Mouse (Mus musculus) kidney, postnatal 36 days (tissue): ENCODE measurements around the gene Zfp800.

Experiments
- DNase-seq, 2 experiments: peaks; one replicate each; pipeline ENCODE4 v3.0.0; 2021 to 2022; ENCODE audit warnings: mixed read lengths in 2 of 2

The Zfp800 gene

GRCm38 (mm10) chr6:28308929-28309328 is 88.9 kb downstream of the Zfp800 start:
- no peak for DNase-seq

DNA sequence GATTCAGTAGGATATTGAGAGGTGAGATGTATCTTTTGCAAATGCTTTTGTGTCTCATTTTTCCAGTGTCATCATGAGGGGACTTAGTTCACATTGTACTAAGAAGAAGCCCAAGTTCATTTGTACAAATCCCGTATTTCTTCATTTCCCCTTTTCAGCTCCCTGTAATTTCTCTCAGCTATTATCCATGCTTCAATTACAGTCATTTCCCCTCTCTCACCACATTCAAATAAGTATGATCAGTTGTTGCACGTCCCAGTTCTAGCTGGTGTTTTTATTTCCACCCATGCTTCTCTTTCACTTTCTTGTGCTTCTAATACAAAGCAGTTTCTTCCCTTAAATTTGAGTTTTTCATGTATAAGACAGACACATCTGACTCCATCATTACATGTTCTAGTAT is 91.1 kb downstream of the Zfp800 start:
- DNase-seq = no peak

DNA sequence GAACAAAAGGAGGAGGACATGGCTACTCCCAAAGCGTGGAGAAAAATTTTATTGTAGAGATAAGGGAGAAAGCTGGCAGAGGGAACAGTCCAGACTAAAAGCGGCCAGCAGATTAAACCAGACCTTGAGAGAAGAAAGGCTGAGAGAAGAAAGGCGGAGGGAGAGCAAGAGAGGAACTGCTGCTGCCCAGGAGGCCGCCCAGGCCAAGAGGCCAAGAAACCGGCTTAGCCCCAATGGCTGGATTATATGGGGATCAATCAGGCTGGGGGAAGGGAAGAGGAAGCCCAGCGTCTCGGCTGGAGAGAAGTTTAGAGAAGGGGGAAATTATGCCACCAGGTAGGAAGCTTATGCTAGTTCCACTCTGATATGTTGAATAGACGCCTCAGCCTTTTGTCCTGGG is 101.5 kb downstream of the Zfp800 start:
- no peak for DNase-seq

- no peak for DNase-seq
Measured at GRCm38 (mm10) chr6:28295581-28295980, 102.2 kb downstream of the Zfp800 start.

DNA sequence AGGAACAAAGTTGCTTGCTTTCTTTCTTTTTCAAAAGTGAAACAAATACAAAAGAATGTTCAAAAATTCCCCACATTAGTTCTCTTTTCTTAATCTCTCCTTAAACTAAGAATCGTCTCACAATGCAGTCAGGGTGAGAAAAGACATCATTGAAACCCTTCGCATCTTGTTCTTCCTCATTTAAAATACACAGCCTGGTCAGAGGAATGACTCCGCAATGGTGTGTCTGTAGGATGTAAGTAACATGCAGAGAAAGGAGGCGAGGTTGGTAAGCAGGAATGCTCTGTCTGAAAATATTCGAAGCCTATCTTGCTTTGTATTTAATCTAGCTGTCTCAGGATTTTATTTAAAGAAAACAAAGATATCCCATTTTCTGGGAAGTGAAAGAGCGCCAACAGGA is 105.0 kb downstream of the Zfp800 start:
- no peak for DNase-seq

- no peak for DNase-seq
Measured at GRCm38 (mm10) chr6:28279886-28280285, 117.9 kb downstream of the Zfp800 start.

DNA sequence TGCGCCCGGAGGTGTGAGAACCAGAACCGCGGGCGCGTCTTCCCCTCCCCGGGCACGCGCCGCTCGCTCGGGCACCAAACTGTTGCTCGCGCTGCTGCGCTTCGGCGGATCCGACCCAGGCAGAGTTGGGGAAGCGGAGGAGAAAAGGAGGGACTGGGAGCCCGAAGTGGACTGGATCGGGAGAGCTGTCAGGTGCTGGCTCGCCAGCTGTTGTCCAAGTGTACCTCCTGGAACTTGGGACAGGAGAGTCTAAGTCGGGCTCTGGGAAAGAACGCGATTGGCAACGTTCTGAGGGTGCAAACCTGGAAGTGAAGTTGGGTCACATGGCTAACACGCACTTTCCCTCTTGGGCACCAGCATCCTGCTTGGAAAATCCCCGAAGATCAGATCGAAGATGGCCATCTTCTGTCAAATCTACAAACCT is 135.6 kb downstream of the Zfp800 start:
- peak in 1 of 2 experiments; percentile 51 for DNase-seq

DNA sequence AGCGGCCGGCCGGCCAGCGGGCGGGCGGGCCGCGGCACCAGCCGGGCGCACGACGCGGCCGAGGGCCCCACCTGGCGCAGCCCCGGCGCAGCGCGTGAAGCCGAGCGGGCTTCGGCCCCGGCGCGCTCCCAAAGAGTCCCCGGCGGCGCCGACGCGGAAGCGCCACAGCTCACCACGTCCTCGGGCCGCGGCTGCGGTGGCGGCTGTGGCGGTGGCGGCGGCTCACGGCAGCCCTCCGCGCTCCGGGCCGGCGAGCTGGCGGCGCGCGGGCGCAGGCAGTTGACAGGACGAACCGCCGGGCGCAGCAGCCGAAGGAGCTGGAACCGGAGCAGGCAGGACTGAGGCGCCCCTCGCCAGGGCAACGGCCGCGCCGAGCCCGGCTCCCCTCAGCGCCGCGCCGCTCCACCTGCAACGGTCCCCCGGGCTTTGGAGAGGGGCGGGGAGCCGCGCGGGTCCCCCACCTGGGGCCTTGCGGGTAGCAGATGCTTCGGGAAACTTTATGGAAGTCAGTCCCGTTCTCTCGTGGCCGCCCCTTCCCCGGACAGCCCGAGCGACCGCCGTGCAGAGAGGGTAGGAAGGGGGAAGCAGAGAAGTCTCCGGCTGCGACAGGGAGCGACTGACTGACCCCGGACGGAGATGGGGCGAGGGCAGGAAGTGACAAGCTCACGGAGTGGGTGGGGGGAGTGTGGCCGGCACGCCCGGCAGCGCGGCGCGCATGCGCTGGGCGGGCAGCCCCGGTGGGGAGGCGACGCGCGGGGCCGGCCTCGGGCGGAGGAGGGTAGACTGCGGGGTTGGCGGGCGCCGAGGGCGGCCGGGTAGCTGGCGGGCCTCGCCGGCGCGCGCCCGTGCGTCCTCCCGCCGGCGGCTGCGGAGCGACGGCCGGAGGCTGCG is 136.3 kb downstream of the Zfp800 start:
- peak; percentile 93 for DNase-seq

- DNase-seq = peak; percentile 12 to 61
Measured at GRCm38 (mm10) chr6:28260425-28261191, 137.2 kb downstream of the Zfp800 start.

DNA sequence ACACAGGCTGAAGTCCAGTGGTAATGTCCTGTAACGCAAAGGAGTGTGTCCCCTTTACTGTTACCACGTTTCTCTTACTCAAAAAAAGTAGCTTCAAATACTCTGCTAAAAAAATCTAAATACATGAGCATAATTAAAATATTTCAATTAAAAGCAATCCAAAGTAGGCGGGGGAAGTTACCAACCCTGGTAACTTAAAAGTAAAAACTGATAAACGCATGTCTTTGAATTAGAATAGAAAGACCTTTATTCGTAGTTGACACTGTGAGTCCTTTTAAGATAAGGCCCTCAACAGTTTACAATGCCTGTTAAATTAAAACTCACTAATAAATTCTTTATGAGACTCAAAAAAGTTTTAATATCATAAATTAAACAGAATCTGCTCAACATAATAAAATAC is 138.1 kb downstream of the Zfp800 start:
- no peak for DNase-seq

DNA sequence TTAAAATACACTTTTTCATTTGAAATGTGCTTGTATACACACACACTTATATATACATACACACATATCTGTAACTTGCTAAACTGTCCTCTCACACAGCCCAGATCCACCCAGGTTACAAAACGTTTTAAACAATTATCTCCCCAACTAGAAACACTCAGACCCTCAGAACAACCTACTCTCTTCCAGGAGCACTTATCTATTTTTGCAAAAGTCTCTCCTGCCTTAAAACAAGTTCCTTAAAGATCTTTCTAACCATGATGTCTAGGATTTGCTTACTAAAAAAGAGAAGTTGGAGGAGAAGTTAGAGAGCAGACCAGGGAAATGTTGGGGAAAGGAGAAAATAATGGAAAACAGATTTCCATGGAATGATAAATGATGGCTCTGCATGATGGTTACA is 139.4 kb downstream of the Zfp800 start:
- DNase-seq = no peak

- DNase-seq = no peak
Measured at GRCm38 (mm10) chr6:28257772-28258171, 140.0 kb downstream of the Zfp800 start.

DNA sequence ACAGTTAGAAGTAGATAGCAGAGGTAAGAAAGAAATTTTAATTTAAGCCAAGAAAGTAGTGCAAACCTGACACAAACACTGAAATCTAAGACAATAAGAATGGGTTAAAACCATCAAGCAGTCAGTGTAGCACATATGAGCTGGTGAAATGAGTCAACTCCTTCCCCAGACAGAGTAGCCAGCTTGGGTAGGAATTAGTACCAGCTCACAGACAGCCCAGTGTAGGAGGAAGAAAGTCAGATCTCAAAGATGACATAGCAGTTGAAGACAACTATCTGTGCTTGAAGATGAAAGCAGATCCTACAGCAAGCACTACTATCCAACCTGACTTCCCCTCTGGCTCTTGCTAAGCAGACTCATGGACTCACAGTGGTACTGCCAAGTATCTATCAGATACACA is 145.0 kb downstream of the Zfp800 start:
- DNase-seq = no peak

- no peak for DNase-seq
Measured at GRCm38 (mm10) chr6:28248211-28248610, 149.6 kb downstream of the Zfp800 start.

GRCm38 (mm10) chr6:28232618-28233361 is 165.0 kb downstream of the Zfp800 start:
- no peak for DNase-seq

DNA sequence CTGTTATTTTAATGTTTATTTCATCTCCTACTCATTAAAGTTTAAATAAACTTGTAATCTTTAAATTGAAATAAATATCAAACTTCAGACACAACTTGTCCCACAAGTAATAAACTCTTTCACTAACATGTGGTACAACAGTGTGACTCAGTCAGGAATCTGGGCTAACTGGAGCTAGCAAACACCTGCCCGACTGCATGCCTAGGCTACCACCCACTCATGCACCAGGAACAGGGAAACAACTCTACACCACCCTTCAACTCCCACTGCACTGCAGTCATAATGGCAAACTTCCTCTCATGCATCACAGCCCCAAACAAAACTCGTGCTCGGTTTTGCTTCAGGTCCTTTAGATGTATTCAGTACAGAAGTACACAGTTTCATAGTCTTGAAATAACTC is 169.7 kb downstream of the Zfp800 start:
- DNase-seq = no peak

DNA sequence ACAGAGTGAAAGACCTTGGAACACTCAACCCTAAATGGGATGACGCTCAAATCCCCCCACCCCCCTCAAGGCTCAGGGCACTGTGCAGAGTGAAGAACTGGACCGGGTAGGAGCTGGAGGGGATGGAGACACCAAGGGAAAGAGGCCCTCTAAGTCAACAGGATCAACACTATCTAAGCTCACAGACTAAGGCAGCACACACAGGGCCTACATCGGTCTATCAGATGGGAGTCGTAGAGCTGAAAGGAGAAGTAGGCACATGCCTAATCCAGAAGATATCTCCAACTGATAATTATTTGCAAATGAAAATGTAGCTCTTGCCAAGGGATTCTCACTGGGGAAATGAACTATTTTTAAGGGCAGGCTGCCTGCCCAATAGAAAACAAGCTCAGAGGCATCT is 176.8 kb downstream of the Zfp800 start:
- no peak for DNase-seq

- no peak for DNase-seq
Measured at GRCm38 (mm10) chr6:28218386-28218785, 179.4 kb downstream of the Zfp800 start.

DNA sequence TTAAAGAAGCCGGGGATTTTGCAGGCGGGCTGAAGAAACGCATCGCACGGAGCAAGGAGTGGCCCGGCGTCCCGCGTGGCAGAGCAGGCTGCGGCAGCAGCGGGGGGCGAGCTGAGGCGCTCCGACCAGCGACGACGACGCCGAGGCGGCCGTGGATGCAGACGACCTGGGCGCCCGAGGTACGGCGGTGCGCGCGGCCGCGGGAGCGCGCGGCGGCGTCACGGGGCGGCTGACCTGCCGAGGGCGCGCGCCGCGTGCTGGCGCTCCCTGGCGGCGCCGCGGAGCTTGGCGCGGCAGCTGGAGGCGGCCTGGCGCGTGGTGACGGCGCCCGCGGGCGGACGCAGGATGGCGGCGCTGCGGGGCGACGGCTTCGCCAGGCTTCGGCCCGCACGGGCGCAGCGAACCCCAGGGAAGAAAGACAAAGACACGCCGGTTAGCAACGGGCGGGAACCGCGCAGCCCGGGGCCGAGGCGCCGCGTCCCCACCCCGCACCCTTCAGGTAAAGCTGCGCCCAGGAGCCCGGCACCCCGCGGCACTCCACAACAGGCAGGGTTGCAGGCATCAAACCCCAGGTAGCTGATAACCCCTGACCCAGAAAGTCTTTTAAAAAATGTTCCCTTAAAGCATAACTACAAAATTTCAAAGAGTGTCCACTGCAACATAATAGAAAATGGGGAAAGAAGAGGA is 182.4 kb downstream of the Zfp800 start:
- peak; percentile 56 to 81 for DNase-seq

DNA sequence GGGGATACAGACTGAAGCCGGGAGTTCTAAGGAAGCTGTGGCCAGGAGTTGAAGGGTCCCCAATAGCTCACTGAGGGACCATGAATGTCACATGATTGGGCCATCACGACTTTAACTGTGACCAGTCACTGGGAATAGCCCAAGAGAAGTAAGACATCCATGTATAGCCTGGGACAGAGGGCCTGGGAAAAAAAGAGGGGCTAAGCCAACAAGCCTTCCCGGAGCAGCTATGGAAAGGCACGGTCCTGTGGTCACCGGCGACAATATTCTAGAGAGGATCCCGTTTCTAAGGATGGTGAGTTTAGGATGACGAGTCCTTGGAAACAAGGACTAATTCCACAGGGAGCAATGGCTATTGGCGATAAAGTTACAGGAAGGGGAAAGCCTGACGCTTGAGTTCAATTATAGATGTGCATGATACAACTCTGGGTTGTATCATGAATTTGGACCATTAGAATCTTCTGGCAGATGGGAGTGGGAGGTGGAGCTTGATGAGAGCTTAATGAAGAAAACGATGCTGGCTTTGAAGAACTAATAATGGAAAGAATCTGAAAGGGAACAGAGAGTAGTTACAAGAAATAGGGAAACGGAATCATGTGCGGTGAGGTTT is 183.0 kb downstream of the Zfp800 start:
- no peak for DNase-seq

- no peak for DNase-seq
Measured at GRCm38 (mm10) chr6:28203454-28203853, 194.4 kb downstream of the Zfp800 start.

DNA sequence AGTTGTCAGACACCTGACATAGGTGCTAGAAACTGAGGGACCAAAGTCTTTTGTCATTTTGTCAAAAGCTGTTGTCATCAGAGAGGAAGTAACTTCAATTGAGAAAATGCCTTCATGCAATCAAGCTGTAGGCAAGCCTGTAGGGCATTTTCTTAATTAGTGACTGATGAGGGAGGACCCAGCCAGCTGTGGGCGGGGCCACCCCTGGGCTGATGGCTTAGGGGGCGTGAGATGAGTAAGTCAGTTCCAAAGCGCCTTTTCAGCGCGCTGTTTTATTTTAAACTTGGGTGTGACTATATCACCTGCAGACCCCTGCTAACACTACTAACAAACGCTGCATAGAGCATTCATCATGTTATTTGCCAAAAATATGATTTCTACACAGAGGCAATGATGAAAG is 195.0 kb downstream of the Zfp800 start:
- peak in 1 of 2 experiments; percentile 4 for DNase-seq
